Mouse (Mus musculus) heart, embryonic 16.5 days (tissue): ENCODE data around the gene Xrcc1. TPM values are rescaled to one million over a fixed set of nuclear protein-coding genes. Genes with fewer than 3 reads are reported as not detected.

Experiments used
- ATAC-seq: fragments of 200-750 bp; cut with Nextera tagmentation; replicated peaks from 2 replicates; pipeline ENCODE4 v1.8.0; 2017; ENCODE audit warnings: moderate number of reproducible peaks; ENCODE audit not compliant: insufficient read depth, low FRiP score; ENCODE audit errors: extremely low read depth
- H3K27ac ChIP-seq: fragments of 300-500 bp; sonication (generic); 2 replicates; pipeline ENCODE4 v1.5.1; 2014; ENCODE audit warnings: mild to moderate bottlenecking, low read length, control low read depth, moderate library complexity
- H3K27me3 ChIP-seq: fragments of 300-500 bp; sonication (generic); 2 replicates; pipeline ENCODE4 v1.6.1; 2014; ENCODE audit warnings: low read length, mixed read lengths; ENCODE audit not compliant: control insufficient read depth, insufficient read depth
- H3K36me3 ChIP-seq: fragments of 300-500 bp; sonication (generic); 2 replicates; pipeline ENCODE4 v1.6.1; 2014; ENCODE audit not compliant: control insufficient read depth, insufficient read depth
- H3K4me1 ChIP-seq: fragments of 300-500 bp; sonication (generic); 2 replicates; pipeline ENCODE4 v1.6.1; 2014; ENCODE audit warnings: low read length, mixed read lengths; ENCODE audit not compliant: control insufficient read depth, insufficient read depth
- H3K4me2 ChIP-seq: fragments of 300-500 bp; sonication (generic); 2 replicates; pipeline ENCODE4 v1.6.1; 2014; ENCODE audit warnings: low read depth, mild to moderate bottlenecking, control low read depth, low read length
- H3K4me3 ChIP-seq: fragments of 300-500 bp; sonication (generic); 2 replicates; pipeline ENCODE4 v1.5.1; 2014; ENCODE audit warnings: mild to moderate bottlenecking, control low read depth, low read length
- H3K9ac ChIP-seq: fragments of 300-500 bp; sonication (generic); 2 replicates; pipeline ENCODE4 v1.6.1; 2014; ENCODE audit warnings: low read length, control low read depth
- H3K9me3 ChIP-seq: fragments of 300-500 bp; sonication (generic); replicated peaks from 2 replicates; pipeline ENCODE4 v1.6.1; 2016; ENCODE audit warnings: low read length; ENCODE audit not compliant: control insufficient read depth
- WGBS: fragments of 180-500 bp; shearing (Covaris S2); extraction: QIAGEN DNeasy Blood & Tissue Kit; methylation state at CpG from one replicate; pipeline ENCODE4 v1.1.7; 2014; 5-methylcytosine and 5-hydroxymethylcytosine counted together
- polyA plus RNA-seq: library from polyadenylated mRNA; unstranded; fragments of >200 nt; fragmentation: Nextera tagmentation; extraction: Ambion mirVana; gene quantifications from 2 replicates; pipeline ENCODE4 v1.2.1, GENCODE M21; 2015

The Xrcc1 gene
- polyA plus RNA-seq, 1 experiment from 2014 or later = 91.5 TPM

- H3K27ac ChIP-seq = no peak overlapping the region
- H3K4me2 ChIP-seq = peak overlapping the region; percentile 57
- no peaks in the 10 kb centered on the region for H3K9me3 ChIP-seq
- H3K4me3 ChIP-seq = no peak overlapping the region; the same call in 1 of the 2 replicates
- H3K27me3 ChIP-seq = no peaks in the 10 kb centered on the region
- WGBS = 5% methylated on average over 13 of the region's 13 CpGs
- peak; percentile 86 for ATAC-seq
- 0 out of 2 replicates have a peak overlapping the region, but pooled peaks have one; percentile 40 for H3K9ac ChIP-seq
- no peaks in the 10 kb centered on the region for H3K36me3 ChIP-seq
- no peaks in the 10 kb centered on the region for H3K4me1 ChIP-seq
Measured at GRCm38 (mm10) chr7:24600941-24601597, 55.0 kb downstream of the Xrcc1 start.

GRCm38 (mm10) chr7:24605561-24605960 lies 59.5 kb downstream of the Xrcc1 start:
- WGBS = 83% methylated on average over 7 of the region's 7 CpGs
- Histone ChIP-seq H3K4me1 (peaks cover 5% of the 10 kb centered on the region; the same call in 1 of the 2 replicates), H3K27me3 (peaks cover 12% of the 10 kb centered on the region; the same call in 1 of the 2 replicates), H3K27ac (no peak overlapping the region), H3K36me3 (no peaks in the 10 kb centered on the region), H3K9me3 (no peaks in the 10 kb centered on the region), H3K4me3 (no peak overlapping the region), H3K4me2 (no peak overlapping the region), H3K9ac (no peak overlapping the region)
- ATAC-seq = no peak

- Histone ChIP-seq H3K9ac (no peak overlapping the region), H3K36me3 (no peaks in the 10 kb centered on the region), H3K27me3 (peaks cover 15% of the 10 kb centered on the region), H3K4me3 (no peak overlapping the region), H3K4me2 (no peak overlapping the region), H3K9me3 (no peaks in the 10 kb centered on the region), H3K4me1 (peaks cover 5% of the 10 kb centered on the region), H3K27ac (no peak overlapping the region)
- ATAC-seq = no peak
- 69% methylated on average over 7 of the region's 7 CpGs for WGBS
Measured at GRCm38 (mm10) chr7:24606046-24606445, 60.0 kb downstream of the Xrcc1 start.

GRCm38 (mm10) chr7:24608017-24608416 lies 61.9 kb downstream of the Xrcc1 start:
- Histone ChIP-seq H3K27ac (no peak overlapping the region), H3K4me3 (peak overlapping the region; percentile 25; the same call in 1 of the 2 replicates), H3K27me3 (peaks cover 26% of the 10 kb centered on the region), H3K9me3 (no peaks in the 10 kb centered on the region), H3K4me1 (peaks cover 12% of the 10 kb centered on the region), H3K9ac (no peak overlapping the region), H3K4me2 (no peak overlapping the region; the same call in 1 of the 2 replicates), H3K36me3 (no peaks in the 10 kb centered on the region)
- ATAC-seq = peak; percentile 75
- 41% methylated on average over 6 of the region's 6 CpGs for WGBS

- Histone ChIP-seq H3K27ac (no peak overlapping the region), H3K27me3 (peaks cover 31% of the 10 kb centered on the region), H3K36me3 (no peaks in the 10 kb centered on the region), H3K4me1 (peaks cover 12% of the 10 kb centered on the region), H3K9me3 (no peaks in the 10 kb centered on the region), H3K4me3 (peak overlapping the region; percentile 25; the same call in 1 of the 2 replicates), H3K9ac (no peak overlapping the region; the same call in 1 of the 2 replicates), H3K4me2 (peak overlapping the region; percentile 13; the same call in 1 of the 2 replicates)
- WGBS = 66% methylated on average over 8 of the region's 8 CpGs
- ATAC-seq = no peak
Measured at GRCm38 (mm10) chr7:24608561-24608960, 62.5 kb downstream of the Xrcc1 start.

- peak within 1 kb of the TSS; percentile 28; the same call in 1 of the 2 replicates for H3K27ac ChIP-seq
Measured at GRCm38 (mm10) chr7:24610144-24610878, 64.2 kb downstream of the Xrcc1 start, which contains the start of gene Phldb3. Phldb3 (plus strand) TSS chr7:24610763.

GRCm38 (mm10) chr7:24610879-24611494 lies 64.9 kb downstream of the Xrcc1 start:
- ATAC-seq = peak; percentile 38
- peaks cover 12% of the 10 kb centered on the region for H3K4me1 ChIP-seq
- H3K9ac ChIP-seq = peak overlapping the region; percentile 27
- no peaks in the 10 kb centered on the region for H3K9me3 ChIP-seq
- H3K27me3 ChIP-seq = peaks cover 32% of the 10 kb centered on the region
- under 1% methylated on average over 36 of the region's 36 CpGs for WGBS
- H3K27ac ChIP-seq = peak overlapping the region; percentile 28; the same call in 1 of the 2 replicates
- H3K4me3 ChIP-seq = peak overlapping the region; percentile 52
- peak overlapping the region; percentile 66 for H3K4me2 ChIP-seq
- H3K36me3 ChIP-seq = no peaks in the 10 kb centered on the region

More at GRCm38 (mm10) chr7:24610144-24610878, 64.2 kb downstream of the Xrcc1 start, which contains the start of gene Phldb3:
- Histone ChIP-seq H3K4me3 (peak within 1 kb of the TSS; percentile 52), H3K9me3 (no peaks in the 10 kb centered on the region), H3K27me3 (peaks cover 32% of the 10 kb centered on the region), H3K4me2 (peak within 1 kb of the TSS; percentile 66), H3K36me3 (no peaks in the 10 kb centered on the region), H3K4me1 (peaks cover 12% of the 10 kb centered on the region), H3K9ac (peak within 1 kb of the TSS; percentile 27)
- ATAC-seq = 0 out of 2 replicates have a peak, but pooled peaks have one; percentile 14
- 5% methylated on average over 27 of the region's 27 CpGs for WGBS

- H3K9me3 ChIP-seq = no peaks in the 10 kb centered on the region
- peak overlapping the region; percentile 52 for H3K4me3 ChIP-seq
- peak overlapping the region; percentile 66 for H3K4me2 ChIP-seq
- 13% methylated on average over 7 of the region's 7 CpGs for WGBS
- no peak overlapping the region for H3K27ac ChIP-seq
- no peak overlapping the region; the same call in 1 of the 2 replicates for H3K9ac ChIP-seq
- no peak for ATAC-seq
- peaks cover 34% of the 10 kb centered on the region for H3K27me3 ChIP-seq
- H3K4me1 ChIP-seq = peaks cover 12% of the 10 kb centered on the region
- H3K36me3 ChIP-seq = no peaks in the 10 kb centered on the region
Measured at GRCm38 (mm10) chr7:24611709-24612108, 65.6 kb downstream of the Xrcc1 start.
